Mouse (Mus musculus): ENCODE results near the gene Tmem176a. TPM values are rescaled to one million over a fixed set of nuclear protein-coding genes. Genes with fewer than 3 reads are reported as not detected.

The Tmem176a gene
- polyA plus RNA-seq, 1 experiment from 2014 or later: 17.9 TPM

GRCm38 (mm10) chr6:48836146-48836545 lies 4.6 kb upstream of the Tmem176a start:
- Histone ChIP-seq H3K36me3 (ENCODE audit: control insufficient read depth, insufficient read depth, low read length) (peaks cover 10% of the 10 kb centered on the region; the same call in 1 of the 2 replicates), H3K27ac (ENCODE audit: low read length) (no peak overlapping the region), H3K4me2 (ENCODE audit: low read length) (no peak overlapping the region), H3K4me3 (ENCODE audit: low read depth, low read length) (no peak overlapping the region), H3K9ac (ENCODE audit: low read depth, low read length) (no peak overlapping the region), H3K4me1 (ENCODE audit: control insufficient read depth, insufficient read depth, low read length) (peaks cover 17% of the 10 kb centered on the region; the same call in 1 of the 2 replicates), H3K27me3 (ENCODE audit: control insufficient read depth, insufficient read depth, low read depth, low read length) (no peaks in the 10 kb centered on the region), H3K9me3 (replicated peaks; ENCODE audit: control insufficient read depth, low read length, poor library complexity, severe bottlenecking) (no peaks in the 10 kb centered on the region)
- 90% methylated on average over 5 of the region's 5 CpGs for WGBS
- no peak for ATAC-seq

- no peak overlapping the region for H3K4me3 ChIP-seq (ENCODE audit: low read depth, low read length)
- H3K9ac ChIP-seq (ENCODE audit: low read depth, low read length): no peak overlapping the region
- no peak overlapping the region for H3K4me2 ChIP-seq (ENCODE audit: low read length)
- H3K27me3 ChIP-seq (ENCODE audit: control insufficient read depth, insufficient read depth, low read depth, low read length): no peaks in the 10 kb centered on the region
- ATAC-seq: no peak
- H3K4me1 ChIP-seq (ENCODE audit: control insufficient read depth, insufficient read depth, low read length): peaks cover 25% of the 10 kb centered on the region; the same call in 1 of the 2 replicates
- H3K36me3 ChIP-seq (ENCODE audit: control insufficient read depth, insufficient read depth, low read length): peaks cover 10% of the 10 kb centered on the region; the same call in 1 of the 2 replicates
- no peak overlapping the region for H3K27ac ChIP-seq (ENCODE audit: low read length)
- 83% methylated on average over 7 of the region's 7 CpGs for WGBS
- no peaks in the 10 kb centered on the region for H3K9me3 ChIP-seq (replicated peaks; ENCODE audit: control insufficient read depth, low read length, poor library complexity, severe bottlenecking)
These were observed 3.2 kb upstream of the Tmem176a start for GRCm38 (mm10) chr6:48837516-48837915.

- H3K4me1 ChIP-seq (ENCODE audit: control insufficient read depth, insufficient read depth, low read length): peaks cover 25% of the 10 kb centered on the region; the same call in 1 of the 2 replicates
- H3K4me2 ChIP-seq (ENCODE audit: low read length): peak overlapping the region; percentile 45; the same call in 1 of the 2 replicates
- H3K27me3 ChIP-seq (ENCODE audit: control insufficient read depth, insufficient read depth, low read depth, low read length): no peaks in the 10 kb centered on the region
- no peak overlapping the region for H3K9ac ChIP-seq (ENCODE audit: low read depth, low read length)
- H3K27ac ChIP-seq (ENCODE audit: low read length): no peak overlapping the region
- no peak overlapping the region for H3K4me3 ChIP-seq (ENCODE audit: low read depth, low read length)
- no peak for ATAC-seq
- WGBS: 81% methylated on average over 6 of the region's 6 CpGs
- no peaks in the 10 kb centered on the region for H3K9me3 ChIP-seq (replicated peaks; ENCODE audit: control insufficient read depth, low read length, poor library complexity, severe bottlenecking)
- peaks cover 4% of the 10 kb centered on the region; the same call in 1 of the 2 replicates for H3K36me3 ChIP-seq (ENCODE audit: control insufficient read depth, insufficient read depth, low read length)
These were observed 2.2 kb upstream of the Tmem176a start for GRCm38 (mm10) chr6:48838321-48839080.

- Histone ChIP-seq H3K27ac (ENCODE audit: low read length) (peak within 1 kb of the TSS; percentile 75), H3K36me3 (ENCODE audit: control insufficient read depth, insufficient read depth, low read length) (no peaks in the 10 kb centered on the region), H3K4me2 (ENCODE audit: low read length) (peak within 1 kb of the TSS; percentile 45), H3K4me1 (ENCODE audit: control insufficient read depth, insufficient read depth, low read length) (peaks cover 25% of the 10 kb centered on the region; the same call in 1 of the 2 replicates), H3K27me3 (ENCODE audit: control insufficient read depth, insufficient read depth, low read depth, low read length) (no peaks in the 10 kb centered on the region), H3K9ac (ENCODE audit: low read depth, low read length) (peak within 1 kb of the TSS; percentile 57), H3K9me3 (replicated peaks; ENCODE audit: control insufficient read depth, low read length, poor library complexity, severe bottlenecking) (no peaks in the 10 kb centered on the region), H3K4me3 (ENCODE audit: low read depth, low read length) (peak within 1 kb of the TSS; percentile 40)
- WGBS: 14% methylated on average over 6 of the region's 6 CpGs
- ATAC-seq: peak; percentile 93
These were observed 380 bp downstream of the Tmem176a start, which contains the start of gene Tmem176b for GRCm38 (mm10) chr6:48840973-48841625. Tmem176b (minus strand) TSS chr6:48841496.

GRCm38 (mm10) chr6:48842111-48842842 lies 1.6 kb downstream of the Tmem176a start:
- Histone ChIP-seq H3K4me1 (ENCODE audit: control insufficient read depth, insufficient read depth, low read length) (peaks cover 25% of the 10 kb centered on the region; the same call in 1 of the 2 replicates), H3K9ac (ENCODE audit: low read depth, low read length) (no peak overlapping the region), H3K4me2 (ENCODE audit: low read length) (peak overlapping the region; percentile 45; the same call in 1 of the 2 replicates), H3K36me3 (ENCODE audit: control insufficient read depth, insufficient read depth, low read length) (no peaks in the 10 kb centered on the region), H3K9me3 (replicated peaks; ENCODE audit: control insufficient read depth, low read length, poor library complexity, severe bottlenecking) (no peaks in the 10 kb centered on the region), H3K27me3 (ENCODE audit: control insufficient read depth, insufficient read depth, low read depth, low read length) (no peaks in the 10 kb centered on the region), H3K27ac (ENCODE audit: low read length) (no peak overlapping the region), H3K4me3 (ENCODE audit: low read depth, low read length) (no peak overlapping the region)
- 81% methylated on average over 11 of the region's 11 CpGs for WGBS
- ATAC-seq: no peak

GRCm38 (mm10) chr6:48845086-48845485 lies 4.4 kb downstream of the Tmem176a start:
- Histone ChIP-seq H3K36me3 (ENCODE audit: control insufficient read depth, insufficient read depth, low read length) (no peaks in the 10 kb centered on the region), H3K4me2 (ENCODE audit: low read length) (no peak overlapping the region), H3K9ac (ENCODE audit: low read depth, low read length) (no peak overlapping the region), H3K27me3 (ENCODE audit: control insufficient read depth, insufficient read depth, low read depth, low read length) (no peaks in the 10 kb centered on the region), H3K4me1 (ENCODE audit: control insufficient read depth, insufficient read depth, low read length) (peaks cover 13% of the 10 kb centered on the region; the same call in 1 of the 2 replicates), H3K4me3 (ENCODE audit: low read depth, low read length) (no peak overlapping the region), H3K27ac (ENCODE audit: low read length) (no peak overlapping the region), H3K9me3 (replicated peaks; ENCODE audit: control insufficient read depth, low read length, poor library complexity, severe bottlenecking) (no peaks in the 10 kb centered on the region)
- 59% methylated on average over 4 of the region's 4 CpGs for WGBS
- ATAC-seq: no peak

- under 1% methylated on average over 29 of the region's 29 CpGs for WGBS
- 0 out of 2 replicates have a peak, but pooled peaks have one; percentile 3 for ATAC-seq
- Histone ChIP-seq H3K9ac (ENCODE audit: low read depth, low read length) (peak overlapping the region; percentile 41; the same call in 1 of the 2 replicates), H3K4me2 (ENCODE audit: low read length) (peak overlapping the region; percentile 68), H3K27me3 (ENCODE audit: control insufficient read depth, insufficient read depth, low read depth, low read length) (no peaks in the 10 kb centered on the region), H3K9me3 (replicated peaks; ENCODE audit: control insufficient read depth, low read length, poor library complexity, severe bottlenecking) (no peaks in the 10 kb centered on the region), H3K4me1 (ENCODE audit: control insufficient read depth, insufficient read depth, low read length) (peaks cover 9% of the 10 kb centered on the region; the same call in 1 of the 2 replicates), H3K27ac (ENCODE audit: low read length) (no peak overlapping the region), H3K36me3 (ENCODE audit: control insufficient read depth, insufficient read depth, low read length) (no peaks in the 10 kb centered on the region), H3K4me3 (ENCODE audit: low read depth, low read length) (peak overlapping the region; percentile 38)
These were observed 11.2 kb downstream of the Tmem176a start for GRCm38 (mm10) chr6:48851820-48852491.

GRCm38 (mm10) chr6:48854155-48854554 lies 13.4 kb downstream of the Tmem176a start:
- no peak for ATAC-seq
- 97% methylated on average over 2 of the region's 2 CpGs for WGBS
- no peak overlapping the region for H3K4me3 ChIP-seq (ENCODE audit: low read depth, low read length)

More at GRCm38 (mm10) chr6:48854155-48854554, 13.4 kb downstream of the Tmem176a start:
- no peaks in the 10 kb centered on the region for H3K36me3 ChIP-seq (ENCODE audit: control insufficient read depth, insufficient read depth, low read length)
- no peaks in the 10 kb centered on the region for H3K27me3 ChIP-seq (ENCODE audit: control insufficient read depth, insufficient read depth, low read depth, low read length)
- H3K9ac ChIP-seq (ENCODE audit: low read depth, low read length): no peak overlapping the region
- no peak overlapping the region for H3K27ac ChIP-seq (ENCODE audit: low read length)
- H3K4me1 ChIP-seq (ENCODE audit: control insufficient read depth, insufficient read depth, low read length): peaks cover 9% of the 10 kb centered on the region; the same call in 1 of the 2 replicates
- H3K4me2 ChIP-seq (ENCODE audit: low read length): no peak overlapping the region
- H3K9me3 ChIP-seq (replicated peaks; ENCODE audit: control insufficient read depth, low read length, poor library complexity, severe bottlenecking): no peaks in the 10 kb centered on the region
